In genomic region chr5:136041666-136042065, GRCm38 (mm10) we compare ENCODE assay signal across 21 mouse cellular contexts. TPM values are rescaled to one million over a fixed set of nuclear protein-coding genes. Genes with fewer than 3 reads are reported as not detected.
"Had no signal": no experiment of that assay in that cellular context is flagged by ENCODE, and none has a peak within 500 bp of the region (broad histone marks: within the 10 kb centered on the region; RNA-seq: fewer than 3 reads in every experiment).

No protein-coding gene starts in this region.

- H3K4me2 ChIP-seq: lung, embryonic 15.5 days; midbrain, embryonic 11.5 days; midbrain, embryonic 13.5 days; midbrain, embryonic 15.5 days; neural tube, embryonic 13.5 days; neural tube, embryonic 15.5 days had no signal

- H3K27me3 ChIP-seq: lung, embryonic 15.5 days; midbrain, embryonic 13.5 days; midbrain, embryonic 15.5 days; neural tube, embryonic 13.5 days; neural tube, embryonic 15.5 days had no signal

- ATAC-seq: lung, postnatal 0 days; midbrain, embryonic 13.5 days; midbrain, embryonic 15.5 days had no signal

- H3K4me3 ChIP-seq: lung, embryonic 15.5 days; megakaryocyte, embryonic 14.5 days; midbrain, embryonic 13.5 days; midbrain, embryonic 15.5 days; myocyte; neural tube, embryonic 13.5 days; neural tube, embryonic 15.5 days had no signal

- H3K9ac ChIP-seq: lung, embryonic 15.5 days; midbrain, embryonic 13.5 days; midbrain, embryonic 15.5 days; neural tube, embryonic 13.5 days; neural tube, embryonic 15.5 days had no signal

- DNase-seq: lung, adult 2 months; lung, postnatal 14 days; lung, postnatal 36 days; retina, postnatal 1 day; right cerebral cortex, adult 18-20 months; right cerebral cortex, postnatal 25 days; right cerebral cortex, postnatal 4 days; spleen, adult 18-20 months; thymus, adult 18-20 months; thymus, postnatal 14 days; thymus, postnatal 36 days had no signal

- H3K9me3 ChIP-seq: lung, embryonic 15.5 days; midbrain, embryonic 13.5 days; midbrain, embryonic 15.5 days; neural tube, embryonic 13.5 days; neural tube, embryonic 15.5 days had no signal

- H3K4me1 ChIP-seq: lung, embryonic 15.5 days; midbrain, embryonic 13.5 days; midbrain, embryonic 15.5 days; neural tube, embryonic 13.5 days had no signal

- H3K36me3 ChIP-seq: lung, embryonic 15.5 days; midbrain, embryonic 13.5 days; midbrain, embryonic 15.5 days; neural tube, embryonic 13.5 days; neural tube, embryonic 15.5 days had no signal

- H3K27ac ChIP-seq: lung, embryonic 15.5 days; macrophage; midbrain, embryonic 13.5 days; midbrain, embryonic 15.5 days; neural tube, embryonic 13.5 days; neural tube, embryonic 15.5 days had no signal

RNA-seq across cellular contexts. Expression of gene Upk3b, which starts 3.4 kb away (rescaled TPM):
- polyA plus RNA-seq: macrophage; midbrain, embryonic 11.5 days; midbrain, embryonic 13.5 days; midbrain, embryonic 15.5 days; myocyte had no signal

RNA-seq across cellular contexts. Expression of gene Upk3bl, which starts 12.6 kb away (rescaled TPM):
- polyA plus RNA-seq: macrophage; midbrain, embryonic 13.5 days; midbrain, embryonic 15.5 days; myocyte; neural tube, embryonic 13.5 days; neural tube, embryonic 15.5 days had no signal
